ENCODE assay signal across 35 mouse cellular contexts in the genomic region with DNA sequence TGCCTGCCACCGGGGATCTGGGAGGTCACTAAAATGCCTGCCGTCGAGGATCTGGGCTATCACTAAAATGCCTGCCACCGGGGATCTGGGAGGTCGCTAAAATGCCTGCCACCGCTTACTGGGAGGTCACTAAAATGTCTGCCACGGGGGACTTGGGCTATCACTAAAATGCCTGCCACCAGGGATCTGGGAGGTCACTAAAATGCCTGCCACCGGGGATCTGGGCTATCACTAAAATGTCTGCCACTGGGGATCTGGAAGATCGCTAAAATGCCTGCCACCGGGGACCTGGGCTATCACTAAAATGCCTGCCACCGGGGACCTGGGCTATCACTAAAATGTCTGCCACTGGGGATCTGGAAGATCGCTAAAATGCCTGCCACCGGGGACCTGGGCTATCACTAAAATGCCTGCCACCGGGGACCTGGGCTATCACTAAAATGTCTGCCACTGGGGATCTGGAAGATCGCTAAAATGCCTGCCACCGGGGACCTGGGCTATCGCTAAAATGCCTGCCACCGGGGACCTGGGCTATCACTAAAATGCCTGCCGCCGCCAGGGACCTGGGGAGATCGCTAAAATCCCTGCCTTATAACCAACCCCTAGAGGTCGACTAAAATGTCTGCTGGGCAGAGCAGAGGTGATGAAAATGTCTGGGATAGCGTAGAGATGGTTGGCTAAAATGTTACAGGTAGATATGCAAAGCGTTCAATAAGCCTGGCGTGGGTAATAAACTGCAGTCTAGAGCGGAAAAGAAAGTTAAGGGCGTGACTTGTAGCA. TPM values are rescaled to one million over a fixed set of nuclear protein-coding genes. Genes with fewer than 3 reads are reported as not detected.
"Had no signal": no experiment of that assay in that cellular context is flagged by ENCODE, and none has a peak within 500 bp of the region (broad histone marks: within the 10 kb centered on the region; RNA-seq: fewer than 3 reads in every experiment).

No protein-coding gene starts in this region.

RNA-seq across cellular contexts. Expression of gene Gm26992, which starts 27.3 kb away (rescaled TPM):
- total RNA-seq: gastrocnemius, adult 18-20 months; gastrocnemius, adult 8-10 months; gastrocnemius, postnatal 14 days; gastrocnemius, postnatal 36 days; heart, adult 2 months; heart, postnatal 14 days; heart, postnatal 36 days; hematopoietic stem cell, adult 5-6 weeks; hindbrain, postnatal 0 days; layer of hippocampus, adult 18-20 months; layer of hippocampus, postnatal 36 days; left cerebral cortex, adult 8-10 months; left cerebral cortex, postnatal 10 days; left cerebral cortex, postnatal 25 days; left cerebral cortex, postnatal 4 days; liver, adult 2 months had no signal
- polyA plus RNA-seq: gonadal fat pad, adult 2 months; heart, adult 2 months; heart, embryonic 11.5 days; heart, embryonic 13.5 days; heart, embryonic 15.5 days; heart, postnatal 0 days; hindbrain, embryonic 11.5 days; hindbrain, embryonic 13.5 days; hindbrain, embryonic 15.5 days; hindbrain, postnatal 0 days; intestine, embryonic 14.5 days; intestine, embryonic 16.5 days; kidney, adult 2 months; kidney, embryonic 15.5 days; kidney, postnatal 0 days; limb, embryonic 11.5 days; limb, embryonic 13.5 days; limb, embryonic 15.5 days; liver, adult 2 months; liver, embryonic 12.5 days; liver, embryonic 15.5 days had no signal

RNA-seq across cellular contexts. Expression of gene Tsx, which starts 34.9 kb away (rescaled TPM):
- total RNA-seq: gastrocnemius, adult 18-20 months; gastrocnemius, adult 8-10 months; gastrocnemius, postnatal 14 days; gastrocnemius, postnatal 36 days; heart, adult 2 months; heart, postnatal 14 days; heart, postnatal 36 days; hematopoietic stem cell, adult 5-6 weeks; hindbrain, postnatal 0 days; layer of hippocampus, adult 18-20 months; left cerebral cortex, adult 18-20 months; left cerebral cortex, adult 8-10 months; left cerebral cortex, postnatal 25 days; liver, adult 2 months had no signal
- polyA plus RNA-seq: gonadal fat pad, adult 2 months; heart, adult 2 months; heart, embryonic 13.5 days; heart, postnatal 0 days; liver, adult 2 months; liver, embryonic 12.5 days; liver, embryonic 15.5 days had no signal
